ENCODE assay signal across 21 mouse cellular contexts in the genomic region with DNA sequence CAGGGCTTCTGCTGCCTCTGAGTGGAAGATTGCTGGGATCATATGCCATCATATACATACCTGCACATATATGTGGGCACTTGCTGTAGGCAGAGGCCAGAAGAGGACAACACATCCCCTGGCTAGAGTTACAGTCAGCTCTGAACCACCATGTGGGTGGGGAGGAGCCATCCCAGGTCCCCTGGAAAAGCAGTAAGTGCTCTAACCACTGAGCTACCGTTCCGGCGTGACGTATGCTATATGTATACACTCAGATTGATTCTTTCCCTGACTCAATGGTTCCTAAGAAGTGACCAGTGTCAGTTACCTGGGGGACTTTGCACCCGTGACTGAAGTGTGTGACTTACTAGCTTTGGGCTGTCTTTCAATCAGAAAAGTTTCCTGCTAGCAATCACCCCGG.
A peak's percentile ranks its signal among the peaks of the same experiment; 100 is the strongest.
DNase-seq lines count a peak whose midpoint lies in the region; ATAC-seq and TF ChIP-seq lines count a peak whose summit lies in the region.
"Had no signal": no experiment of that assay in that cellular context is flagged by ENCODE, and none has a peak within 500 bp of the region (broad histone marks: within the 10 kb centered on the region; RNA-seq: fewer than 3 reads in every experiment).

No protein-coding gene starts in this region.

- ATAC-seq in liver, embryonic 12.5 days, result no peak
- ATAC-seq: CD4-positive, CD25-positive, alpha-beta regulatory T cell, adult 4 months; forebrain, embryonic 13.5 days; forebrain, embryonic 15.5 days; forebrain, postnatal 0 days had no signal

- H3K27ac ChIP-seq in ES-Bruce4 (ENCODE audit: insufficient read depth, low read length) (peak overlapping the region; percentile 97), ES-E14 (ENCODE audit: insufficient read depth, low read depth, low read length, poor library complexity, severe bottlenecking) (peak overlapping the region; percentile 99; the same call in 1 of the 2 replicates)
- no peak overlapping the region for H3K27ac ChIP-seq in liver, embryonic 12.5 days
- H3K27ac ChIP-seq: embryonic facial prominence, embryonic 10.5 days; embryonic facial prominence, embryonic 12.5 days; forebrain, embryonic 13.5 days; forebrain, embryonic 15.5 days had no signal

- no peak for DNase-seq in ES-E14 (ENCODE audit: low read depth, low spot score)
- peak; percentile 58 for DNase-seq in ZHBTc4 (ENCODE audit: low read depth, low spot score)
- DNase-seq in spleen, postnatal 14 days (ENCODE audit: low spot score in 2 of 2), result no peak
- DNase-seq: adrenal gland, adult 2 months; adrenal gland, postnatal 10 days; adrenal gland, postnatal 36 days; B cell, adult 2 months; cerebellum, adult 11-12 months; cerebellum, adult 2 months; cerebellum, adult 9-10 months; cerebellum, postnatal 10 days; cerebellum, postnatal 25 days; forebrain, postnatal 0 days had no signal

- in situ Hi-C loops in ES-E14 (cut with MboI; ENCODE audit: low sequenced_read_pairs in 2 of 2, unreplicated experiment in 2 of 2), result loop anchor here in 1 of 2 experiments (25.0 kb wide), 1 partner anchor 92 kb away; the partner anchor contains the start of gene Sox2

- H3K36me3 ChIP-seq in ES-Bruce4 (ENCODE audit: control insufficient read depth, insufficient read depth, low read length, poor library complexity, severe bottlenecking) (no peaks in the 10 kb centered on the region), ES-E14 (ENCODE audit: control insufficient read depth, insufficient read depth, low read length, poor library complexity, severe bottlenecking) (no peaks in the 10 kb centered on the region)
- no peaks in the 10 kb centered on the region for H3K36me3 ChIP-seq in liver, embryonic 12.5 days
- H3K36me3 ChIP-seq: embryonic facial prominence, embryonic 10.5 days; embryonic facial prominence, embryonic 12.5 days; forebrain, embryonic 15.5 days had no signal

- H3K4me1 ChIP-seq in ES-Bruce4 (ENCODE audit: control insufficient read depth, insufficient read depth, low read length), result peaks cover 12% of the 10 kb centered on the region
- peaks cover 21 to 30% of the 10 kb centered on the region in 2 experiments for H3K4me1 ChIP-seq in ES-E14 (ENCODE audit: control insufficient read depth in 2 of 2, insufficient read depth in 2 of 2, low read length in 2 of 2, poor library complexity in 1 of 2)
- H3K4me1 ChIP-seq in liver, embryonic 12.5 days, result no peaks in the 10 kb centered on the region
- H3K4me1 ChIP-seq: forebrain, embryonic 15.5 days had no signal

- H3K9me3 ChIP-seq in ES-Bruce4 (replicated peaks; ENCODE audit: control insufficient read depth, insufficient read depth, low read length, poor library complexity, severe bottlenecking) (no peaks in the 10 kb centered on the region), ES-E14 (ENCODE audit: control insufficient read depth, insufficient read depth, low read depth, low read length) (no peaks in the 10 kb centered on the region)
- H3K9me3 ChIP-seq in liver, embryonic 12.5 days (replicated peaks), result no peaks in the 10 kb centered on the region
- H3K9me3 ChIP-seq: embryonic facial prominence, embryonic 10.5 days; embryonic facial prominence, embryonic 12.5 days; forebrain, embryonic 13.5 days; forebrain, embryonic 15.5 days had no signal

- TF ChIP-seq POLR2A in ES-Bruce4 (IDR thresholded peaks at IDR 0.05; ENCODE audit: insufficient read depth, low read length), result no peak

- no peak overlapping the region for H3K4me3 ChIP-seq in ES-Bruce4 (ENCODE audit: low read depth, low read length)
- no peak overlapping the region for H3K4me3 ChIP-seq in ES-E14 (ENCODE audit: insufficient read depth in 1 of 2, low read depth in 1 of 2, low read length in 2 of 2, poor library complexity in 1 of 2, severe bottlenecking in 1 of 2)
- H3K4me3 ChIP-seq in liver, embryonic 12.5 days, result no peak overlapping the region
- H3K4me3 ChIP-seq: embryonic facial prominence, embryonic 10.5 days; embryonic facial prominence, embryonic 12.5 days; forebrain, embryonic 13.5 days; forebrain, embryonic 15.5 days had no signal

- 74% methylated on average over 6 of the region's 6 CpGs for WGBS in liver, embryonic 12.5 days (ENCODE audit: insufficient replicate concordance)

- no peaks in the 10 kb centered on the region for H3K27me3 ChIP-seq in ES-Bruce4 (ENCODE audit: control insufficient read depth, insufficient read depth, low read length, poor library complexity, severe bottlenecking)
- no peaks in the 10 kb centered on the region for H3K27me3 ChIP-seq in liver, embryonic 12.5 days (replicated peaks)
- H3K27me3 ChIP-seq: CH12.LX; embryonic facial prominence, embryonic 12.5 days; forebrain, embryonic 13.5 days; forebrain, embryonic 15.5 days had no signal

- H3K9ac ChIP-seq in ES-Bruce4 (ENCODE audit: low read depth, poor library complexity, severe bottlenecking), result 0 out of 2 replicates have a peak overlapping the region, but pooled peaks have one; percentile 68
- no peak overlapping the region; the same call in 1 of the 2 replicates for H3K9ac ChIP-seq in ES-E14 (ENCODE audit: insufficient read depth, low read depth, low read length, poor library complexity, severe bottlenecking)
- H3K9ac ChIP-seq in liver, embryonic 12.5 days, result no peak overlapping the region
- H3K9ac ChIP-seq: embryonic facial prominence, embryonic 12.5 days; forebrain, embryonic 13.5 days; forebrain, embryonic 15.5 days; forebrain, postnatal 0 days had no signal

- no peak for TF ChIP-seq EP300 in ES-Bruce4 (IDR thresholded peaks at IDR 0.05; ENCODE audit: insufficient read depth, low read depth, low read length)

- TF ChIP-seq CTCF in ES-Bruce4 (IDR thresholded peaks at IDR 0.05; ENCODE audit: low read depth, low read length), result no peak

- no peak overlapping the region for H3K4me2 ChIP-seq in liver, embryonic 12.5 days
- H3K4me2 ChIP-seq: embryonic facial prominence, embryonic 12.5 days; forebrain, embryonic 13.5 days; forebrain, embryonic 15.5 days had no signal

TF ChIP-seq in ES-E14, 5 proteins besides CTCF, POLR2A, EP300 and RAD21:
- TF ChIP-seq ZNF384 (IDR thresholded peaks at IDR 0.05; ENCODE audit: low read depth, low read length), result no peak
- no peak for TF ChIP-seq ZC3H11A (IDR thresholded peaks at IDR 0.05; ENCODE audit: borderline replicate concordance, low read depth, low read length)
- no peak for TF ChIP-seq HCFC1 (IDR thresholded peaks at IDR 0.05; ENCODE audit: borderline replicate concordance, insufficient read depth, low read length)
- TF ChIP-seq CHD2 (IDR thresholded peaks at IDR 0.05; ENCODE audit: low read depth, low read length), result no peak
- TF ChIP-seq MAFK (IDR thresholded peaks at IDR 0.05; ENCODE audit: insufficient read depth, low read depth, low read length), result no peak
